Mouse (Mus musculus) spleen, adult 12 weeks (tissue): ENCODE data around the gene 6430628N08Rik.
A peak's percentile ranks its signal among the peaks of the same experiment; 100 is the strongest.

Experiments used
- DNase-seq: peaks from one replicate; pipeline ENCODE4 v3.0.0; 2022; ENCODE audit warnings: low spot score

6430628N08Rik gene

DNA sequence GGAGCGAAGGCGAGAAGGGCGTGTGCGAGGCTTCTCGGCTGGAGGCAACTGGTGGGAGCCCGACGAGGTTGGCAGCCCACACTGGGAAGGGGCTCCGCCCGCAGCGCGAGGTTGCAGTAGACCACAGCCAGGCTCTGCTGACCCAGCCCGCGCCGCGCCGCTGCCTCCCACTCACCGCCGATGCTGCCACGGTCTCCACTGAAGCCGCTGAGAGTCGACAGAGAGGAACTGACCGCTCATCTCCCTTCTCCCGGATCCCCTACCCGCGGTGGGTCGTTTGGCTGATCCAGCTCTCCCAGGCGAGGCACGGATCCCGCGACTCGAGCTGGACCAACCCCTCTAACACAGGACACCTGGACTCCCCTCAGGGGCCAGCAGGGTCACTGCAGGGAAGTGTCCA is at the start of gene 6430628N08Rik:
Gene 6430628N08Rik (plus strand): TSS at position 113 of the 400 bp plus-strand sequence.
- DNase-seq: no peak

- DNase-seq: no peak
These were observed 49.6 kb upstream of the 6430628N08Rik start for GRCm38 (mm10) chr4:115840842-115841241.

DNA sequence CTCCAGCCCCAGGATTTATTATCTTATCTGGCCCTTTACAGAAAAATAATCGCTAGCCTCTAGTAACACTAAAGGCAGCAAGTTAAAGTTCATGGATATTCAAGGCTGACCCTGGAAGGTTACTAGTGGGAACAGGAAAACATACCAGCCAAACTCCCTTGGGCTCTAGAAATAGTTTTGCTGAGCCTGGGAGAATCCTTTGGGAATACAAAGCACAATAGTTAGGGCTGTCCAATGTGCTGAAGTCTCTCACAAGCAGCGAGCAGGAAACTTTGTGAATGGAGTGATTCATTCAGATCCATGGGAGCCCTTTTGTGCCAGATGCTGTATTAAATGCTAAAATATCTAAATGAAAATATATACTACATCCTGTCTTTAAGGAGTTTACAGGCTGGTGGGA is 43.8 kb upstream of the 6430628N08Rik start:
- DNase-seq: no peak

- DNase-seq: no peak
These were observed 43.1 kb upstream of the 6430628N08Rik start for GRCm38 (mm10) chr4:115847377-115847776.

- DNase-seq: no peak
These were observed 42.4 kb upstream of the 6430628N08Rik start for GRCm38 (mm10) chr4:115848083-115848482.

DNA sequence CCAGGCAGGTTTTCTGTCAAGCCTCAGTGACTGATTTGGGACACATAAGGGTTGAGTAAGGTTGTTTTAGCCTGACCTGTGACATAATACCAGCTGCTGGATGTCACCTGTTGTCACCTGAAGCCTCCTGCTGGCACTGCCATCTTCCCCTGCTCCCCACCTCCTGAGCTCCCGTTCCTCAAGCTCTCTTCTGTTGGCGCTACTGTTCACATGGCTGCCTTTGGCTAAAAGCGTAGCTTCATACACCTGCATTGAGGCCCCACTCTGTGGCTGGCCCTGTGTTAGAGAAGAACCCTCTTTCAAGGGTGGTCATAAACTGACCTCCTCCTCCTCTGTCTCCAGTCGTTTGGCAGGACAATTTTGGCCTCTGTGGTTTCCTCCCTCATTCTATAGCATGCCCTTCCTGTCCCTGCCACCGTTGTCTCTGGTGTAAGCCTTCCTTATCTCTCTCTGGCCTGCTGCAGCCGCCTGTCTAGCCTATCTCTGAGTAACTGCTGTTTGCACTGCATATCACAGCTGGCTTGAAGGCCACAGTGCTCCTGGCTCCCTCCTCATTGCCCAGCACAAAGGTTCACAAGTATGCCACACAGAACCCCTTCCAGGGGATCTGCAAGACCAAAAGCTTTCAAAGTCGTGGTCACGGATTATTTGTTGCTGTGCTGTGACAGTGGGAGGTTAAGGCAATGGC is 41.3 kb upstream of the 6430628N08Rik start:
- peak; percentile 59 for DNase-seq

GRCm38 (mm10) chr4:115850111-115850510 is 40.4 kb upstream of the 6430628N08Rik start:
- no peak for DNase-seq

DNA sequence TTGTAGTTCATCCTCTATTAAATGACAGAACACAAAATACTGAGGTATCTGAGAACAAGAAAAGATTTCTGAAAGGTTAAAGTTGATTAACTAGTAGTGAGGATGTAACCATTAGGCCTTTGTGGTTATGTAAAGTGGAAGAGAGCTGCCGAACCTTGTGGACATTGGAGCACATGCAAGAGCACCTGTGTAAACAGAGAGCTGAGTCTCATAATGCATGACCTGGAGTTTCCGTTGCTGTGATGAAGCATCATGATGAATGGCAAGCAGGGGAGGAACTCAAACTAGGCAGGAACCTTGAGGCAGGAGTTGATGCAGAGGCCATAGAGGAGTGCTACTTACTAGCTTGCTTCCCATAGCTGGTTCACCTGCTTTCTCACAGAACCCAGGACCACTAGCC is 39.8 kb upstream of the 6430628N08Rik start:
- no peak for DNase-seq

DNA sequence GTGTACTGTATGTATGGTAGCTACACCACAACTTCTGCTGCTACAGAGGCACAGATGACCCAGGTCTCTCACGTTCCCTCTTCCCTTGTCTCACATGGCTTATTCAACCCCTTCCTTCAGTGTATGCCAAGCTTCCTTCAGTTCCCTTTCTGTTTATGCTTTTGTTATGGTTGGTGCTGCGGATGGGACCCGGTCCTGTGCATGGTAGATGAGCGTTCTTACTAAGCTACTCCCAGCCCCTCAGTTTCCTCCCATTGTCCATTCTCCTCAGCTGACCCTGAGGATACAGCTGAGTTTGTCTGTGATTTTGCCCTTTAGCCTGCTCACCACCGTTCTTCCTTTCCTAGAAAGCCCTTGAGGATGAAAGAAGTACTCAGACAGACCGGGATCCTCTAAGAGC is 38.9 kb upstream of the 6430628N08Rik start:
- no peak for DNase-seq

GRCm38 (mm10) chr4:115855100-115855499 is 35.4 kb upstream of the 6430628N08Rik start:
- DNase-seq: no peak

GRCm38 (mm10) chr4:115855609-115856008 is 34.9 kb upstream of the 6430628N08Rik start:
- DNase-seq: no peak

- peak; percentile 12 for DNase-seq
These were observed 34.2 kb upstream of the 6430628N08Rik start for GRCm38 (mm10) chr4:115856282-115856681.

DNA sequence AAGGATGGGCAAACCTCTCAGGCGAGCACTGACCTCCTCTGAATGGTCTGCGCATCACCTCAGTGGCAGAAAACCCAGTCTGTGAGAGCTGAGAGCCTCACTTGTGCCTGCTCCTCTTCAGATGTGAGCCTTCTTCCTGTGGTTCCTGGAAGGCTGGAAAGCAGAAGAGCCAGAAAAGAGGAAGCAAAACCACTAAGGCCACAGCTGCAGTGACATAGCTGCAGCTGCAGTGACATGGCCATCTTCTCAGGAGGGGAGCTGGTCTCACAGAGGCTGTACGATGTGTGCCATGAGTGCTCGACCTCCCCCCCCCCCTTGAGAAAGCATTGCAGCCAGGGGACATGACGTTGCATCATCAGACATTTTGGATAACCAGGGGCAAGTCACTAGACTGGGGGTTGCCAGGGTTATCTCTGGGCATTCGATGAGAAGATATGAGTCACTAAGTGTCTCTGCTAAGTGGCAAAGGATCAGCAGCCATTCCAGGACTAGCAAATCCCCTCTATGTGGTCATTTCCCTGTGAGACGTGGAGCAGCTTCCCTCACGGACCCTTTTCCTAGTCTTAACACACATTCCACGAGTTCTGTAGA is 33.1 kb upstream of the 6430628N08Rik start:
- no peak for DNase-seq

GRCm38 (mm10) chr4:115863352-115863751 is 27.1 kb upstream of the 6430628N08Rik start:
- DNase-seq: no peak

GRCm38 (mm10) chr4:115863880-115864279 is 26.6 kb upstream of the 6430628N08Rik start:
- DNase-seq: no peak

DNA sequence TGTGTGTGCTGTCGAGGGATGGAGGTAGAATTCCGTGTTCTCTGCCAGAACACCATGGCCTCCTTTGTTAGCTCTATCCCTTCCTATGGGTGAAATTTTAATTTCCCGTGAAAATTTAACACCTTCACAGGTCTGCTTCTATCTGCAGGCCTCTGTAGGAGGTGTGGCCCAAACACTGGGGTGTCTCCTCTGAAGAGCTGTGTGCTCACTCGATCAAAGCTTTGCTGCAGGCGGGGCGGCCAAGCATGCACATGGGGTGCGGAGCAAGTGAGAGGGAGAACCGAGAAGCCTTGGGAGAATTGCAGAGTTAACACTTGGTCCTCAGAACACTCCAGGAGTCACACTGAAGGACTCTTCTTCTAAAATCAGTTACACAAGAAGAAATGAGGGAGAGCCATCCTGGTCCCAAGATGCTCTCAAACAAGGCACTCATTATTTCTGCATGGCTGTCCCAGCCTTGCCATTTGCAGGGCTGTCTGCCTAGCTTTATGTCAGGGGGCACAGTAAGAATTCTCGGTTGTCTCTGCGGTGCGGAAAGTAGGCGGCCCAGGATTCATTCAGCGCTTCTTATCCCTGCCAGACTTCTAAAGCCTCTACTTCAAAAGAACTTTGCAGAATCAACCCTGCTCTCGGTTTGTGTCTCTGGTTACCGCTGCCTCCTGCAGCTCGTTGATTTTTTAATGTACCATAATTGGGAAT is 20.8 kb upstream of the 6430628N08Rik start:
- no peak for DNase-seq

DNA sequence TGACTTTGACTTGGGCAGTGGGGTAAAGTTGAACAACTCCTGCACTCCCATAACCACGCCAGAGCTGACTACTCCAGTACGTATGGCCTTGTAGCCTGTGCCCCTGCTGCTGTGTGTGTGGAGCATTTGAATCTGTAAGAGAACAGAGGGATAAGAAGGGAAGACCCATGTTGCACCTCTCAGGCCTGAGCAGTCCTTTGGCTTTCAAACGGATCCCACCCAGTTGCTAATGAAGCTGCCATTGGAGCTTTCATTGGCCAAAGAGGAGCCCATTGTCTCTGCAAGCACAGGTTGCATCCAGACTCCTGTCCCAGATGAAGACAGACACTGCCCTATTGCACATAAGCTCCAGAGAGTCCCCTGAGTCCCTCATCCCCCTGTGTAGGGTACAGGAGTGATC is 17.2 kb upstream of the 6430628N08Rik start:
- DNase-seq: no peak

DNA sequence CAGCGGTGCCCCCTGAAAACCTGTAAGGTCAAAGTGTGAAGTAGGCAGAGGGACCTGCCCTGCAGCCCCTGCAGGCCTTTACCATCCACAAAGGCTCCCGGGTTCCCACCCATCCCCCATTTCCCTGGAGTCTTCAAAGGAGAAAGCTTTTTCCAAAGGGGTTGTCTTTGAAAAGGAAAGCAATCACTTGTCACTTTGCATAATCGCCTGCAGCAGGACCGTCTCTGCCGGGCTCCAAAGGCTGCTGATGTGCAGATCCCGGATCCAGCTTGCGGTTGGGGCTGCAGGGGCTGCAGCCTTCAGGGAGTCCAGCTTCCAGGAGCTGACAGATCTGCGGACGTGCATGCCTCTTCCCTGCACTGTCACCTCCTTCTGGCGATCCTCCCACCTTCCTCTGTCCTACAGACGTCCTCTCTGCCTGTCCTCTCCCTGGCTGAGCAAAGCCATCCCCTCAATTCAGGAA is 12.2 kb upstream of the 6430628N08Rik start:
- no peak for DNase-seq

- DNase-seq: no peak
These were observed 11.6 kb upstream of the 6430628N08Rik start for GRCm38 (mm10) chr4:115878828-115879227.

- no peak for DNase-seq
These were observed 9.3 kb upstream of the 6430628N08Rik start for GRCm38 (mm10) chr4:115881183-115881582.

- no peak for DNase-seq
These were observed 8.3 kb upstream of the 6430628N08Rik start for GRCm38 (mm10) chr4:115882195-115882594.

- no peak for DNase-seq
These were observed 6.4 kb upstream of the 6430628N08Rik start, which contains the start of gene Kncn for GRCm38 (mm10) chr4:115884022-115884421. TSS of gene Kncn (plus strand) at chr4:115884400.

DNA sequence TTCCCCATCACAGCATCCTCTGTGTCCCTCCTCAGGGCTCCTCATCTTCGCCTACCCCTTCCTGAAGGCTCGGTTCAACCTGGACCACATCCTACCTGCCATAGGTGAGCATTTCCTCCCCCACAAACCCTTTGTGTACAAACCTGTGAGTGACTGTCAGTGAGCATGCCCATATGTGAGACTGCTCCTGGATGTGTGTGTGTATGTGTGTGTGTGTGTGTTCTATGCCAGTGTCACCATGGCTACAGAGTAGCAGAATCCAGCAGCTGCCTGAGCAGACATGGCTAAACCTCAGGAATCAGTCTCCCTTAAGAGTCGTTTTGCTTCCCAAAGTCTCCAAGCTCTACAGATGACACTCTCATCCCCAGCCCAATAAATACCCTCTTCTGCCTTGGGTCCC is 4.6 kb upstream of the 6430628N08Rik start:
- no peak for DNase-seq
